Mouse (Mus musculus): ENCODE measurements around the gene Ubb. TPM values are rescaled to one million over a fixed set of nuclear protein-coding genes. Genes with fewer than 3 reads are reported as not detected.

Gene Ubb
- polyA plus RNA-seq, 1 experiment from 2014 or later, result 1,587 TPM

DNA sequence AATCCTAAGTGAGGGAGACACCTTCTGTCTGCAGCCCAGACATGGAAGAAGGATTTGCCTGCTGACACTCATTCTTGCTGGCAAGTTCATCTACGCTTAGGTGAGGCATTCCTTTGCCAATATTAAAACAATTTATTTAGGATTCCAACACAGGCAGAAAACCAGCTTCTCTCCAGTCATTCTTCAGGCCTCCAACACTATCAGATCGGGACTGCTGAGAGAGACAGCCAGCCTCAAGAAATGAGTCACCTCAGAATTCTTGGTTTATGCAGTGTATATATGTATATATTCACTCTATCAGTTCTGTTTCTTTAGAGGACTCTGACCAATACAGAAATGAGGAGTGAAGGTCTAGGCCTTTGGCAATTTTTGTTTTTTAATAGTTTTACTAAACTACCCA lies 12.6 kb downstream of the Ubb start:
- Histone ChIP-seq H3K9ac (no peak overlapping the region), H3K4me1 (replicated peaks) (peaks cover 16% of the 10 kb centered on the region), H3K27ac (replicated peaks) (no peak overlapping the region), H3K36me3 (replicated peaks) (no peaks in the 10 kb centered on the region), H3K4me3 (replicated peaks) (no peak overlapping the region), H3K4me2 (no peak overlapping the region), H3K27me3 (peaks cover 5% of the 10 kb centered on the region; the same call in 1 of the 2 replicates), H3K9me3 (replicated peaks) (no peaks in the 10 kb centered on the region)
- ATAC-seq (ENCODE audit: insufficient read depth), result no peak
- WGBS (ENCODE audit: insufficient replicate concordance), result 66% methylated on average over 2 of the region's 2 CpGs

DNA sequence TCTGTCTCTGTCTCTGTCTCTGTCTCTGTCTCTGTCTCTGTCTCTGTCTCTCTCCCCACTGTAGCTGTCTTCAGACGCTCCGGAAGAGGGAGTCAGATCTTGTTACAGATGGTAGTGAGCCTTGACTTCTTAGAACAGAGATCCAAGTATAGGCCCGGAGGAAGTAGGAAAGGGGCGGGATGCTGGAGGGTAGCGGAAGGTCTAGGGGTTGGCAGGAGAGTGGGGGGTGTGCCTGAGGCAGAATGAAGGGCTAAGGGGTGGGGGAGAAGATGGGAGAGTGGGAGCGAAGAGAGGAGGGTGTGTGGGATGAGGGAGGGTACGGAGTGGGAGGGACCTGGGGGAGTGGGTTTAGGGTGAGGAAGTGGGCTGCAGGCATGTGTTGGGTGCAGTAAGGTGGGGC lies 14.8 kb downstream of the Ubb start:
- H3K4me2 ChIP-seq, result no peak overlapping the region
- no peaks in the 10 kb centered on the region for H3K9me3 ChIP-seq (replicated peaks)
- peaks cover 3% of the 10 kb centered on the region; the same call in 1 of the 2 replicates for H3K4me1 ChIP-seq (replicated peaks)
- H3K27me3 ChIP-seq, result no peaks in the 10 kb centered on the region
- H3K9ac ChIP-seq, result no peak overlapping the region
- no peak overlapping the region for H3K27ac ChIP-seq (replicated peaks)
- WGBS (ENCODE audit: insufficient replicate concordance), result 61% methylated on average over 7 of the region's 7 CpGs
- ATAC-seq (ENCODE audit: insufficient read depth), result no peak
- H3K4me3 ChIP-seq (replicated peaks), result no peak overlapping the region
- H3K36me3 ChIP-seq (replicated peaks), result no peaks in the 10 kb centered on the region

DNA sequence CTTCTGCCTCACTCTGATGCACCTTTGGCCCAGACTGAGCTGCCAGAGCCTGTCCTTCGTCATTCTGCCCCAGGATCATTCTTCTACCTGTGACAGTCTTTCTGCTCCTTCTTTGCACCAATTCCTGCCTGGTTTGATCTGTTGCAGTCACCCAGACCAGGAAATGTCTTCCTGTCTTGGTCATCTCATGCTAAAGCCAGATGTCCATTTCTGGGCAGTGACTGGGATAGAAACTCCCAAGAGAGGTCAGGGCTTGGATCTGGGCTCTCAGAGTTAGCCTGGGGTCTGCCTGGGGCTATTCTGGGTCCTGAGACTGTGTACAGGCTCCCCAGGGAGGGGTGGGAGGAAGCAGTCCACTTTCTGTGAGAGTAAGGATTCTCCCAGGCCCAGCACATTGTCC lies 15.2 kb downstream of the Ubb start:
- Histone ChIP-seq H3K4me2 (no peak overlapping the region), H3K4me1 (replicated peaks) (0 out of 2 replicates have a peak, but pooled peaks cover 3% of the 10 kb centered on the region), H3K36me3 (replicated peaks) (no peaks in the 10 kb centered on the region), H3K27ac (replicated peaks) (no peak overlapping the region), H3K27me3 (no peaks in the 10 kb centered on the region), H3K9me3 (replicated peaks) (no peaks in the 10 kb centered on the region), H3K9ac (no peak overlapping the region), H3K4me3 (replicated peaks) (no peak overlapping the region)
- 41% methylated on average over 1 of the region's 1 CpGs for WGBS (ENCODE audit: insufficient replicate concordance)
- no peak for ATAC-seq (ENCODE audit: insufficient read depth)

DNA sequence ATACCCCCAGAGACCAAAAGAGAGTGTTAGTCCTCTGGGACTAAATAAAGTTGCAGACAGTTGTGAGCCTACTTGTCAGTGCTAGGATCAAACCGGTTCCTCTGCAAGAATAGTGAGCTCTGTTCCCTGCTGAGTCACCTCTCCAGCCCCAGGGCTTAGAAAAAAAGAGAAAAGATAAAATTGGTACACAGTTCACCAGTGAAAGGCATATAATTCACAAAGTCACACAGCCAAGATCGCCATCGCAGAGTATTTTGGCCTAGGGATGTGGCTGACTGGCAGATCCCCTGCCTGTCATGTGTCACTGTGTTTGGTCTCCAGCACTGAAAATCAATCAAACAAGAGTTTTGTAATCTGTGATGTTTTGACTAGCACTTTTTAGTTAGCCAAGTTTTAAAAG lies 17.3 kb downstream of the Ubb start:
- Histone ChIP-seq H3K9ac (no peak overlapping the region), H3K4me3 (replicated peaks) (no peak overlapping the region), H3K27me3 (no peaks in the 10 kb centered on the region), H3K4me1 (replicated peaks) (0 out of 2 replicates have a peak, but pooled peaks cover 3% of the 10 kb centered on the region), H3K27ac (replicated peaks) (no peak overlapping the region), H3K4me2 (no peak overlapping the region), H3K9me3 (replicated peaks) (no peaks in the 10 kb centered on the region), H3K36me3 (replicated peaks) (no peaks in the 10 kb centered on the region)
- ATAC-seq (ENCODE audit: insufficient read depth), result no peak
- 51% methylated on average over 3 of the region's 3 CpGs for WGBS (ENCODE audit: insufficient replicate concordance)

DNA sequence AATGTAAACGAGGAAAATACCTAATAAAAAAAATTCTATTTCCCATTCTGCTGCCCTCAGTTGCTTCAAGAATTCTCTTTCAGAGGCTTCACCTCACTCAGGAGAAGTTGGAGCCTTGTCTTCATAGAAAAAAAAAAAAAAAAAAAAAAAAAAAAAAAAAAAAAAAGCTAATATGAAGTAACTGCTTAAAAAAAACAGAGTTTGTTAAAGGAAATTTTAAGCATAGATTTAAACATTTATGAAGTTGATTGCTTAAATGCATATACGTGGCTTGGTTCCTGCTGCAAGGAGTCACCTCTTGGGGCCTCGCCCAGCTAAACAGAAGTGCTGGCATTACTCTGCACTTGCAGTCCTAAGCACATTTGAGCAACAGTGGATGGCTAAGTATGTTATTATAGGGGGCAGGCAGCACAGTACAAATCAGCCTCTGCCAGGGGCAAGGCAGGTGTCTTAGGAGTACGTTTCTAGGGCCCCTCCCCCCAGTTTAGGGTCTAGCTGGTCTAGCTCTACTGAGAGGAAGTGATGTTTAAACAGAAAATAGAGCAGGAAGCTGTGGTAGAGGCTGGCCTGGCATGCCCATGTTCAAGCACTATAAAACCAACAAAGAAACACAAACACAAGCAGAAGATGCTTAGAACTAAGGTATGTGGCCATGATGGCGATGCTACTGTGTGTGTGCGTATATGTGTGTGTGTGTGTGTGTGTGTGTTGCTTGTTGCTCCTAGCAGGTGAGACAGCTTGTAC lies 23.2 kb downstream of the Ubb start, which contains the start of gene Trpv2:
Gene Trpv2, plus strand, starts transcription at position 528 of the 744 bp plus-strand sequence.
- H3K9ac ChIP-seq, result no peak within 1 kb of the TSS
- no peaks in the 10 kb centered on the region for H3K36me3 ChIP-seq (replicated peaks)
- H3K4me2 ChIP-seq, result peak within 1 kb of the TSS; percentile 99
- no peak within 1 kb of the TSS; the same call in 1 of the 2 replicates for H3K27ac ChIP-seq (replicated peaks)
- H3K4me1 ChIP-seq (replicated peaks), result peaks cover 45% of the 10 kb centered on the region
- H3K4me3 ChIP-seq (replicated peaks), result peak within 1 kb of the TSS; percentile 65
- 52% methylated on average over 6 of the region's 6 CpGs for WGBS (ENCODE audit: insufficient replicate concordance)
- ATAC-seq (ENCODE audit: insufficient read depth), result no peak
- H3K27me3 ChIP-seq, result no peaks in the 10 kb centered on the region
- no peaks in the 10 kb centered on the region for H3K9me3 ChIP-seq (replicated peaks)

DNA sequence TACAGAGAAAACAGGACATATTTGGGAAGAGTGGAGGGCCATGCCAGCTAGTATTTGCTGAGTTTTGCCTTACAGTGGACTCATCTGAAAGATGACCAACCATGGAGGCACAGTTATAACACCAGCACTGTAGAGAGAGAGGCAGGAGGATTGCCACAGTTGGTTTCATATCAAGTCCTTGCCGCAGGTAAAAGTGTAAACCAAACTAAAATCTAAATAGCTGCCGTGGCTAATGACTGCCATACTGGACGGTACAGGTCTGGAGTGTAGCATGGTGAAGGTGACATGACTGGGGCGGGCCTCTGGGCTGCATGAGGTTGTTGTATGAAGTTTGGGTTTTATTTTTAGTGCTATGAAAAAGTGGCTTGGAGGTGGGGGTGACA lies 23.7 kb downstream of the Ubb start:
- Histone ChIP-seq H3K27me3 (no peaks in the 10 kb centered on the region), H3K4me2 (peak overlapping the region; percentile 99), H3K9me3 (replicated peaks) (no peaks in the 10 kb centered on the region), H3K36me3 (replicated peaks) (no peaks in the 10 kb centered on the region), H3K9ac (no peak overlapping the region), H3K27ac (replicated peaks) (no peak overlapping the region), H3K4me3 (replicated peaks) (peak overlapping the region; percentile 65), H3K4me1 (replicated peaks) (peaks cover 45% of the 10 kb centered on the region)
- ATAC-seq (ENCODE audit: insufficient read depth), result no peak
- 57% methylated on average over 4 of the region's 4 CpGs for WGBS (ENCODE audit: insufficient replicate concordance)

DNA sequence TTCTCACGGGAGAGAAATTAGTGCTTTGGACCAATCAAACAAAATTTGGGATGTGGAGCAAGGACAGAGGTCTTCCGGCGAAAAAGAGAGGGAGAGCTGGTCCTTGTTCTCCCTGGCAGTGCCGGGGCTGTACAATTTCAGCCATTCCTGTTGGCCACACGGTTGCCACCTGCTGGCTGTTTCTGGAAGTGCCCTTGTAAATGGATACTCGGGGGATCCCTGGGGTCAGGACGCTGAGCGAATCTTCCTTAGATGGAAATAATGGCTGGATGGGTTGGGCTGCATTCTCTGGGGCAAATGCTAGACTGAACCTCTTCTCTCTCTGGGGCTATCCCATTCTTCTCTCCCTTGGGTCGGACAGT lies 24.3 kb downstream of the Ubb start:
- peak; percentile 69 for ATAC-seq (ENCODE audit: insufficient read depth)
- peak overlapping the region; percentile 99 for H3K4me2 ChIP-seq
- no peaks in the 10 kb centered on the region for H3K9me3 ChIP-seq (replicated peaks)
- H3K4me3 ChIP-seq (replicated peaks), result peak overlapping the region; percentile 65
- H3K36me3 ChIP-seq (replicated peaks), result no peaks in the 10 kb centered on the region
- peaks cover 49% of the 10 kb centered on the region for H3K4me1 ChIP-seq (replicated peaks)
- 1% methylated on average over 9 of the region's 9 CpGs for whole genome bisulfite sequencing (ENCODE audit: insufficient replicate concordance)
- H3K27ac ChIP-seq (replicated peaks), result peak overlapping the region; percentile 74
- H3K9ac ChIP-seq, result peak overlapping the region; percentile 58
- H3K27me3 ChIP-seq, result no peaks in the 10 kb centered on the region

DNA sequence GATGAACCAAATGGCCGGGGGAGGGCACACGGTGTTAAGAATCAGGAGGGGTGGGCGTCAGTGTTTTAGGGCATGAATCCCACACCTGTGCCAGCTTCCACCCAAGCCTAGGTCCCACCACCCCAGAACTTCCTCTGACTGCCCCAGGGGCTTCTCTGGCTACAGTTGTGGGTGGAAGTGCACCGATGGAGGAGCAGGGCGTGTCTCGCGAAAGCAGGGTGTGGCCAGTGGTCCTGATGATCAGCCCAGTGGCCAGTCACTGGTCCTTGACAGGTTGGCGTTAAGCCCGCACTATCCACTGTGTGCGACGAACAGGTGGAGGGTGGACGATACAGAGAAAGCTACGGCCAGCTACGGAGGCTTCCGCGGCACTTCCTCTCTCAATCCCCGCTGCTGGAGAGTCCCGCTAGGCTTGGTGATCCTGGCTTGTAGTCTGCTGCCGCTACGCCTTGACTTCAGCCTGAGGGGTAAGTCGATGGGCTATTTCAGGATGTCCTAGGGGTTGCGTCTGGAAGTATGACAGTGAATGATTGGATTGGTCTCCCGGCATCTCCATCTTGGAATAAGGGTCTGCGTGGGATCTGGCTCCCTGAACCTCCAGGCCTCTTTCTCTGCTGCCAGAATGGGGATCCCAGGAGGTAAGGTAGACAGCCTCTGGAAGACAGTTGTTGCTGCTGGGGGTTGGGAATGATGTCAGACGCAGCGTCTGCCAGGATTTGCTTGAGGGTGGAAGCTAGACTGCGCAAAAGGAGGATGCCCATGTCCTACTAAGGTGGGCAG lies 24.9 kb downstream of the Ubb start:
- Histone ChIP-seq H3K9ac (peak overlapping the region; percentile 58), H3K4me2 (peak overlapping the region; percentile 99), H3K27ac (replicated peaks) (peak overlapping the region; percentile 74), H3K9me3 (replicated peaks) (no peaks in the 10 kb centered on the region), H3K36me3 (replicated peaks) (no peaks in the 10 kb centered on the region), H3K4me1 (replicated peaks) (peaks cover 51% of the 10 kb centered on the region), H3K27me3 (no peaks in the 10 kb centered on the region), H3K4me3 (replicated peaks) (peak overlapping the region; percentile 65)
- 4% methylated on average over 27 of the region's 27 CpGs for WGBS (ENCODE audit: insufficient replicate concordance)
- ATAC-seq (ENCODE audit: insufficient read depth), result peak; percentile 63

DNA sequence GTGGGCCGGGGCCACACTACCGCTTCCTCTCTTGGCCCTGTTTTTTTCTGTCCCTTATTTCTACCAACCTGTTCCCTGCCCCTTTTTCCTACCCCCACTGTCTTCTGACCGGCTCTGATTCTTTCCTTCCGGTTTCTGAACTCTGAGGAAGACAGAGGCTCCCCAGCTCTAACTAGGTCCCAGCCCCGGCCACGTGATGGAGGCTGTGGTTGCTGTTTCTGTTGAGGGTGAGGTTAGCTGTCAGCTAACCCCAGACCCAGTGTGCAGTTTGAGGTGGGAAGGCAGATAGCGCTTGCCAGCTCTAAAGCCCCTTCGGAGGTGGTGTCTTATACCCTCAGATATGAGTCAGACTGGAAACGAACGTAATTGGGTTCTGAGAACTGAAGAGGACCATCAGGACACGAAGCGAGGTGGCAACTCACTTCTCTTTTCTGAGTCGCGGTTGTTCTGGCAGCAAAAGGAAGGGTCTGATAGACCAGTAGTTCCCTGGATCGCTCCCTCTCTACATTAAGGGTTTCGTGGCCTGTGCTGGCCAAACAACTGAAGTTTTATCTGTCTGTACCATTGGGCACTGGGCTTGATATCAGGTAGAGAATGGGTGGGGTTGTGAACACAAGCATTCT lies 25.7 kb downstream of the Ubb start:
- peak overlapping the region; percentile 65 for H3K4me3 ChIP-seq (replicated peaks)
- ATAC-seq (ENCODE audit: insufficient read depth), result peak; percentile 57
- peaks cover 51% of the 10 kb centered on the region for H3K4me1 ChIP-seq (replicated peaks)

DNA sequence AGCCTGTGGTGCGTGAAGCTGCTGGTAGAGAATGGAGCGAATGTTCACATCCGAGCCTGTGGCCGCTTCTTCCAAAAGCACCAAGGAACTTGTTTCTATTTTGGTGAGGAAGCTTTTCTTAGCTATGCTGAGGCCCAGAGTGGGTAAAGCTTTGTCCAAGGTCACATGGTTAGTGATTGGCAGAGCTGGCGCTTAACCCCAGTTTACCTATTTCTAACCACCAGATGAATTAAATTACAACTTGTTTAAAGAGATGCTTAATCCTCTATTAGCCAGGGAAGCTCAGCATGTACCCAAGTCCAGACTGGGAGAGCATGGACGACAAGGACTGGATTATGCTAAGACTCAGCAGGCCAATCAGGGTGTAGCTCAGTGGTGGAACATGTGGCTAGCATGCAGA lies 32.1 kb downstream of the Ubb start:
- Histone ChIP-seq H3K27ac (replicated peaks) (no peak overlapping the region), H3K4me2 (no peak overlapping the region), H3K4me1 (replicated peaks) (peaks cover 32% of the 10 kb centered on the region), H3K27me3 (no peaks in the 10 kb centered on the region), H3K36me3 (replicated peaks) (no peaks in the 10 kb centered on the region), H3K9me3 (replicated peaks) (no peaks in the 10 kb centered on the region), H3K9ac (no peak overlapping the region), H3K4me3 (replicated peaks) (no peak overlapping the region)
- 87% methylated on average over 6 of the region's 6 CpGs for WGBS (ENCODE audit: insufficient replicate concordance)
- no peak for ATAC-seq (ENCODE audit: insufficient read depth)

More for the DNA sequence above, 25.7 kb downstream of the Ubb start:
- Histone ChIP-seq H3K27me3 (no peaks in the 10 kb centered on the region), H3K27ac (replicated peaks) (peak overlapping the region; percentile 74), H3K36me3 (replicated peaks) (no peaks in the 10 kb centered on the region), H3K9ac (peak overlapping the region; percentile 58), H3K9me3 (replicated peaks) (no peaks in the 10 kb centered on the region), H3K4me2 (peak overlapping the region; percentile 99)
- WGBS (ENCODE audit: insufficient replicate concordance), result 11% methylated on average over 16 of the region's 16 CpGs

DNA sequence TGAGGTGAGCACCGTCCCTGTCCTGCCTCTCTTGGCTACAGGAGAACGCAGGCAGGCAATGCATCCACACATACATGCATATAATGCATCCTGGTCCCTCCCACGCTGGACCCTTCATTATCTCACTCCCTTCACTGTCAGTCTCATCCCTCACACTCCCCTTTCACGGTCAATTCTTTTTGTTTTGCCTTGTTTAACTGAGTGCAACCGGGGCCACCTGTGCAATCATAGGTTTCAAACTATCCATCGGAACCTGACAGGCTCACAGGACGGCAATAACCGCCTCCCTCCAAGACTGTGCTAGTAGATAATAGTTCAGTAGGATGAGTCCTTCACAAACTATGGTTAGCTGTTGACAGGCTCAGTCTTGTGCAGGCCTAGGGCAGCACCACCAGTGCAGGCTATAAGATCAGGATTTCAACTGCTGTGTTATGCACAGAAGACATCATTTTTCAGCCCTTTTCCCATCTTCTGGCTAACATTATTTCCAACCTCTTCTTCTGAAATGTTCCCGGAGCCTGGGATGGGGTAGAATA lies 33.8 kb downstream of the Ubb start:
- Histone ChIP-seq H3K9me3 (replicated peaks) (no peaks in the 10 kb centered on the region), H3K36me3 (replicated peaks) (no peaks in the 10 kb centered on the region)
- ATAC-seq (ENCODE audit: insufficient read depth), result no peak

More for the DNA sequence above, 33.8 kb downstream of the Ubb start:
- H3K4me1 ChIP-seq (replicated peaks), result peaks cover 25% of the 10 kb centered on the region
- no peak overlapping the region for H3K27ac ChIP-seq (replicated peaks)
- no peak overlapping the region for H3K4me2 ChIP-seq
- H3K4me3 ChIP-seq (replicated peaks), result no peak overlapping the region
- H3K9ac ChIP-seq, result no peak overlapping the region
- 52% methylated on average over 9 of the region's 9 CpGs for WGBS (ENCODE audit: insufficient replicate concordance)
- H3K27me3 ChIP-seq, result no peaks in the 10 kb centered on the region
